Mouse (Mus musculus): ENCODE results near the gene Coro1b. TPM values are rescaled to one million over a fixed set of nuclear protein-coding genes. Genes with fewer than 3 reads are reported as not detected.

Gene Coro1b
- polyA plus RNA-seq, 1 experiment from 2014 or later: 176 TPM

GRCm38 (mm10) chr19:4150567-4151487 is 2.4 kb downstream of the Coro1b start:
- Histone ChIP-seq H3K4me2 (ENCODE audit: low read depth, low read length) (no peak overlapping the region), H3K27me3 (ENCODE audit: control insufficient read depth, insufficient read depth, low read length) (no peaks in the 10 kb centered on the region), H3K27ac (ENCODE audit: low read length) (no peak overlapping the region), H3K36me3 (ENCODE audit: control insufficient read depth, insufficient read depth, low read length) (peaks cover 9% of the 10 kb centered on the region), H3K4me1 (ENCODE audit: control insufficient read depth, insufficient read depth, low read length) (peaks cover 15% of the 10 kb centered on the region), H3K9me3 (replicated peaks; ENCODE audit: control insufficient read depth, low read length) (no peaks in the 10 kb centered on the region), H3K4me3 (replicated peaks; ENCODE audit: low read length) (no peak overlapping the region), H3K9ac (ENCODE audit: low read length) (no peak overlapping the region)
- no peak for ATAC-seq (ENCODE audit: insufficient read depth, low FRiP score)
- WGBS: 92% methylated on average over 22 of the region's 22 CpGs

DNA sequence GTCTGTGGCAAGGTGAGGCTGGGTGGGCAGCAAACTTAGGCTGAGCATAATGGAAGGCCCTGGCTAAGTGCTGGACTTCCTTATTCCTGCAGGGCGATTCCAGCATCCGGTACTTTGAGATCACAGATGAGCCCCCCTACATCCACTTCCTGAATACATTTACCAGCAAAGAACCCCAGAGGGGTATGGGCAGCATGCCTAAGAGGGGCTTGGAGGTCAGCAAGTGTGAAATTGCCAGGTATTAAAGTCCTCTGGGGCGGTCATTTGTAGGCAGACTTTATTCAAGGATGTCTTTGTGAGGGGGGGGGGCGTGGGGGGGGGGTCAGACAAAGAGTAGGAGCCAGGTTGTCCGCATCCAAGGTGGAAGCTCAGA is 3.1 kb downstream of the Coro1b start:
- peaks cover 9% of the 10 kb centered on the region for H3K36me3 ChIP-seq (ENCODE audit: control insufficient read depth, insufficient read depth, low read length)
- 81% methylated on average over 5 of the region's 5 CpGs for WGBS

GRCm38 (mm10) chr19:4151898-4152297 is 3.5 kb downstream of the Coro1b start:
- H3K4me3 ChIP-seq (replicated peaks; ENCODE audit: low read length): no peak overlapping the region
- no peak for ATAC-seq (ENCODE audit: insufficient read depth, low FRiP score)
- WGBS: 90% methylated on average over 5 of the region's 5 CpGs
- no peaks in the 10 kb centered on the region for H3K9me3 ChIP-seq (replicated peaks; ENCODE audit: control insufficient read depth, low read length)
- H3K4me1 ChIP-seq (ENCODE audit: control insufficient read depth, insufficient read depth, low read length): peaks cover 15% of the 10 kb centered on the region
- H3K27ac ChIP-seq (ENCODE audit: low read length): no peak overlapping the region
- peaks cover 9% of the 10 kb centered on the region for H3K36me3 ChIP-seq (ENCODE audit: control insufficient read depth, insufficient read depth, low read length)
- no peaks in the 10 kb centered on the region for H3K27me3 ChIP-seq (ENCODE audit: control insufficient read depth, insufficient read depth, low read length)
- H3K4me2 ChIP-seq (ENCODE audit: low read depth, low read length): no peak overlapping the region
- H3K9ac ChIP-seq (ENCODE audit: low read length): no peak overlapping the region

More for the DNA sequence above, 3.1 kb downstream of the Coro1b start:
- Histone ChIP-seq H3K4me1 (ENCODE audit: control insufficient read depth, insufficient read depth, low read length) (peaks cover 15% of the 10 kb centered on the region), H3K9ac (ENCODE audit: low read length) (no peak overlapping the region), H3K9me3 (replicated peaks; ENCODE audit: control insufficient read depth, low read length) (no peaks in the 10 kb centered on the region), H3K4me3 (replicated peaks; ENCODE audit: low read length) (no peak overlapping the region), H3K4me2 (ENCODE audit: low read depth, low read length) (no peak overlapping the region), H3K27me3 (ENCODE audit: control insufficient read depth, insufficient read depth, low read length) (no peaks in the 10 kb centered on the region), H3K27ac (ENCODE audit: low read length) (no peak overlapping the region)
- ATAC-seq (ENCODE audit: insufficient read depth, low FRiP score): no peak

GRCm38 (mm10) chr19:4152445-4153231 is 4.2 kb downstream of the Coro1b start:
- ATAC-seq (ENCODE audit: insufficient read depth, low FRiP score): no peak
- Histone ChIP-seq H3K4me1 (ENCODE audit: control insufficient read depth, insufficient read depth, low read length) (peaks cover 14% of the 10 kb centered on the region), H3K9ac (ENCODE audit: low read length) (no peak overlapping the region), H3K27ac (ENCODE audit: low read length) (no peak overlapping the region), H3K4me3 (replicated peaks; ENCODE audit: low read length) (no peak overlapping the region), H3K36me3 (ENCODE audit: control insufficient read depth, insufficient read depth, low read length) (peaks cover 9% of the 10 kb centered on the region), H3K9me3 (replicated peaks; ENCODE audit: control insufficient read depth, low read length) (no peaks in the 10 kb centered on the region), H3K27me3 (ENCODE audit: control insufficient read depth, insufficient read depth, low read length) (no peaks in the 10 kb centered on the region), H3K4me2 (ENCODE audit: low read depth, low read length) (no peak overlapping the region)
- 90% methylated on average over 8 of the region's 8 CpGs for WGBS

- 67% methylated on average over 11 of the region's 11 CpGs for WGBS
- no peak for ATAC-seq (ENCODE audit: insufficient read depth, low FRiP score)
- H3K4me1 ChIP-seq (ENCODE audit: control insufficient read depth, insufficient read depth, low read length): peaks cover 8% of the 10 kb centered on the region
- H3K27ac ChIP-seq (ENCODE audit: low read length): no peak within 1 kb of the TSS
- H3K4me3 ChIP-seq (replicated peaks; ENCODE audit: low read length): no peak within 1 kb of the TSS
- no peaks in the 10 kb centered on the region for H3K9me3 ChIP-seq (replicated peaks; ENCODE audit: control insufficient read depth, low read length)
- no peak within 1 kb of the TSS for H3K9ac ChIP-seq (ENCODE audit: low read length)
- H3K27me3 ChIP-seq (ENCODE audit: control insufficient read depth, insufficient read depth, low read length): no peaks in the 10 kb centered on the region
- no peak within 1 kb of the TSS for H3K4me2 ChIP-seq (ENCODE audit: low read depth, low read length)
- peaks cover 9% of the 10 kb centered on the region for H3K36me3 ChIP-seq (ENCODE audit: control insufficient read depth, insufficient read depth, low read length)
Measured at GRCm38 (mm10) chr19:4153232-4153654, 4.8 kb downstream of the Coro1b start, which contains the start of gene Ptprcap. TSS of gene Ptprcap (plus strand) at chr19:4153604.

GRCm38 (mm10) chr19:4154437-4155222 is 6.2 kb downstream of the Coro1b start:
- Histone ChIP-seq H3K27me3 (ENCODE audit: control insufficient read depth, insufficient read depth, low read length) (no peaks in the 10 kb centered on the region), H3K36me3 (ENCODE audit: control insufficient read depth, insufficient read depth, low read length) (peaks cover 9% of the 10 kb centered on the region), H3K4me1 (ENCODE audit: control insufficient read depth, insufficient read depth, low read length) (peaks cover under 1% of the 10 kb centered on the region), H3K9me3 (replicated peaks; ENCODE audit: control insufficient read depth, low read length) (no peaks in the 10 kb centered on the region), H3K4me2 (ENCODE audit: low read depth, low read length) (no peak overlapping the region), H3K9ac (ENCODE audit: low read length) (no peak overlapping the region), H3K27ac (ENCODE audit: low read length) (no peak overlapping the region), H3K4me3 (replicated peaks; ENCODE audit: low read length) (no peak overlapping the region)
- WGBS: 71% methylated on average over 13 of the region's 13 CpGs
- no peak for ATAC-seq (ENCODE audit: insufficient read depth, low FRiP score)

GRCm38 (mm10) chr19:4155223-4156072 is 7.0 kb downstream of the Coro1b start:
- Histone ChIP-seq H3K4me3 (replicated peaks; ENCODE audit: low read length) (no peak overlapping the region), H3K9ac (ENCODE audit: low read length) (no peak overlapping the region), H3K4me1 (ENCODE audit: control insufficient read depth, insufficient read depth, low read length) (no peaks in the 10 kb centered on the region), H3K4me2 (ENCODE audit: low read depth, low read length) (no peak overlapping the region), H3K27ac (ENCODE audit: low read length) (no peak overlapping the region), H3K27me3 (ENCODE audit: control insufficient read depth, insufficient read depth, low read length) (no peaks in the 10 kb centered on the region), H3K9me3 (replicated peaks; ENCODE audit: control insufficient read depth, low read length) (no peaks in the 10 kb centered on the region), H3K36me3 (ENCODE audit: control insufficient read depth, insufficient read depth, low read length) (peaks cover 13% of the 10 kb centered on the region)
- ATAC-seq (ENCODE audit: insufficient read depth, low FRiP score): no peak
- WGBS: 78% methylated on average over 6 of the region's 6 CpGs

DNA sequence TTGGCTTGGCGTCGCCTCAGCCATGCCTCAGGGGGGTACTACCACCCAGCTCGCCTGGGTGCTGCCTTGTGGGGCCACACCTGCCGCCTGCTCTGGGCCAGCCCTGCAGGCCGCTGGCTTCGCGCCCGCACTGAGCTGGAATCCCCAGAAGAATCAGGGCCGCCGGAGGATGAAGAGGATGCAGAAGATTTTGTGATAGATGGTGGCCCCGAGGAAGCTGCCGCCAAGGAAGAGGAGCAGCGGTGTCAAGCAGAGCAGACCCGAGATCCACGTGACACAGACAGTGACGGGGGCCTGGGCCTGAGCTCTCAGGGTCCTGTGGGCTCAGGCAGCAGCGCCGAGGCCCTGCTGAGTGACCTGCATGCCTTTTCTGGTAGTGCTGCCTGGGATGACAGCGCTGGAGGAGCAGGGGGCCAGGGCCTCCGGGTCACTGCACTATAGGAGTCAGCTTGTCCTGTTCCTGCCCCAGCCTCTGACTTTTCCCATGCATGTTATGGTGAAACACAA is 7.7 kb downstream of the Coro1b start:
- Histone ChIP-seq H3K9ac (ENCODE audit: low read length) (no peak overlapping the region), H3K27ac (ENCODE audit: low read length) (no peak overlapping the region), H3K4me2 (ENCODE audit: low read depth, low read length) (no peak overlapping the region), H3K4me1 (ENCODE audit: control insufficient read depth, insufficient read depth, low read length) (no peaks in the 10 kb centered on the region), H3K4me3 (replicated peaks; ENCODE audit: low read length) (no peak overlapping the region), H3K36me3 (ENCODE audit: control insufficient read depth, insufficient read depth, low read length) (peaks cover 7% of the 10 kb centered on the region; the same call in 1 of the 2 replicates), H3K9me3 (replicated peaks; ENCODE audit: control insufficient read depth, low read length) (no peaks in the 10 kb centered on the region), H3K27me3 (ENCODE audit: control insufficient read depth, insufficient read depth, low read length) (no peaks in the 10 kb centered on the region)
- 77% methylated on average over 20 of the region's 20 CpGs for WGBS
- ATAC-seq (ENCODE audit: insufficient read depth, low FRiP score): no peak
